Mouse (Mus musculus): Measurements from ENCODE around the gene Asb2.

The Asb2 gene

GRCm38 (mm10) chr12:103314640-103315361, 41.0 kb downstream of the Asb2 start:
- DNase-seq: peak; percentile 29

GRCm38 (mm10) chr12:103313871-103314639, 41.7 kb downstream of the Asb2 start:
- peak; percentile 41 for DNase-seq

GRCm38 (mm10) chr12:103313274-103313673, 42.5 kb downstream of the Asb2 start:
- no peak for DNase-seq

- DNase-seq: peak; percentile 76
These were observed 43.9 kb downstream of the Asb2 start for GRCm38 (mm10) chr12:103311921-103312320.

GRCm38 (mm10) chr12:103310744-103311267, 45.0 kb downstream of the Asb2 start, which contains the start of gene Fam181a:
TSS of gene Fam181a (plus strand) at chr12:103310975.
- no peak for DNase-seq

- DNase-seq: peak; percentile 41
These were observed 49.1 kb downstream of the Asb2 start for GRCm38 (mm10) chr12:103306720-103307119.

GRCm38 (mm10) chr12:103306224-103306623, 49.6 kb downstream of the Asb2 start:
- no peak for DNase-seq

GRCm38 (mm10) chr12:103302960-103303359, 52.8 kb downstream of the Asb2 start:
- DNase-seq: no peak

- peak; percentile 67 for DNase-seq
These were observed 54.2 kb downstream of the Asb2 start for GRCm38 (mm10) chr12:103301645-103302044.

GRCm38 (mm10) chr12:103300493-103300892, 55.3 kb downstream of the Asb2 start:
- DNase-seq: no peak

- DNase-seq: no peak
These were observed 59.5 kb downstream of the Asb2 start for GRCm38 (mm10) chr12:103296292-103296691.

- DNase-seq: no peak
These were observed 63.4 kb downstream of the Asb2 start for GRCm38 (mm10) chr12:103292366-103292765.

- no peak for DNase-seq
These were observed 68.5 kb downstream of the Asb2 start for GRCm38 (mm10) chr12:103287276-103287675.

- no peak for DNase-seq
These were observed 72.4 kb downstream of the Asb2 start for GRCm38 (mm10) chr12:103283411-103283810.

GRCm38 (mm10) chr12:103282936-103283335, 72.9 kb downstream of the Asb2 start:
- DNase-seq: no peak

GRCm38 (mm10) chr12:103281912-103282311, 73.9 kb downstream of the Asb2 start:
- DNase-seq: peak; percentile 70

- no peak for DNase-seq
These were observed 74.3 kb downstream of the Asb2 start for GRCm38 (mm10) chr12:103281491-103281890.

GRCm38 (mm10) chr12:103276422-103276821, 79.4 kb downstream of the Asb2 start:
- no peak for DNase-seq

- DNase-seq: no peak
These were observed 82.1 kb downstream of the Asb2 start for GRCm38 (mm10) chr12:103273732-103274131.

GRCm38 (mm10) chr12:103273051-103273450, 82.8 kb downstream of the Asb2 start:
- no peak for DNase-seq

GRCm38 (mm10) chr12:103272176-103272575, 83.6 kb downstream of the Asb2 start:
- no peak for DNase-seq
